Mouse (Mus musculus) adrenal gland, adult 8-10 months (tissue): ENCODE measurements at regions not wholly inside any gene's neighbourhood (a gene's known extent, or its start where the extent isn't known, plus 50 kb on each side); places are given as distances from the start of the nearest gene placed in this dataset.
"Not testable (repeated sequence)": the region's sequence is repeated elsewhere in the genome, so short reads cannot be mapped to it uniquely, and the experiment has no call there.

Source experiments
- DNase-seq: peaks from one replicate; pipeline ENCODE4 v3.0.0; 2022

DNA sequence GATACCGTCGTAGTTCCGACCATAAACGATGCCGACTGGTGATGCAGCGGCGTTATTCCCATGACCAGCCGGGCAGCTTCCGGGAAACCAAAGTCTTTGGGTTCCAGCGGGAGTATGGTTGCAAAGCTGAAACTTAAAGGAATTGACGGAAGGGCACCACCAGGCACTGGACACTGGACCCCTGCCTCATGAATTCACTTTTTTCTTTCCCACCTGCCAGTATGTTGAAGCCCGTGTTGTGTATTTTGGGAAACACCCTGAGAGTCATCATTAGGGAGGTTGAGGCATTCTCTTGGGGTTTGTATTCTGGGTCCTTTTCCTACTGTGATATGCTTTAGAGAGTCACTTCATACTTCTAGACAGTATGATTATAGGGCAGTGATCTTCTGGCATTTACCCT lies 197.9 kb downstream of the Samd9l start:
- not testable (repeated sequence) for DNase-seq

DNA sequence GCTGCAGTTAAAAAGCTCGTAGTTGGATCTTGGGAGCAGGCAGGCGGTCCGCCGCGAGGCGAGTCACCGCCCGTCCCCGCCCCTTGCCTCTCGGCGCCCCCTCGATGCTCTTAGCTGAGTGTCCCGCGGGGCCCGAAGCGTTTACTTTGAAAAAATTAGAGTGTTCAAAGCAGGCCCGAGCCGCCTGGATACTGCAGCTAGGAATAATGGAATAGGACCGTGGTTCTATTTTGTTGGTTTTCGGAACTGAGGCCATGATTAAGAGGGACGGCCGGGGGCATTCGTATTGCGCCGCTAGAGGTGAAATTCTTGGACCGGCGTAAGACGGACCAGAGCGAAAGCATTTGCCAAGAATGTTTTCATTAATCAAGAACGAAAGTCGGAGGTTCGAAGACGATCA lies 198.3 kb downstream of the Samd9l start:
- DNase-seq = no peak

DNA sequence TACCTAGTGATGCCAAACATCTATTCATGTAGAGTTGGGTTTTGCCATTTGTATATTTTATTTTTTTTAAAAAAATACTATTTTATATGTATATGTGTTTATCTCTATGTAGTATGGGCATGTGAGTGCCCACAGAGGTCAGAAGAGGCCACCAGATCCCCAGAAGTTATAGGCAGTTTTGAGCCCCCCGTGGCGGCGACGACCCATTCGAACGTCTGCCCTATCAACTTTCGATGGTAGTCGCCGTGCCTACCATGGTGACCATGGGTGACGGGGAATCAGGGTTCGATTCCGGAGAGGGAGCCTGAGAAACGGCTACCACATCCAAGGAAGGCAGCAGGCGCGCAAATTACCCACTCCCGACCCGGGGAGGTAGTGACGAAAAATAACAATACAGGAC lies 198.8 kb downstream of the Samd9l start:
- peak; percentile 24 for DNase-seq

DNA sequence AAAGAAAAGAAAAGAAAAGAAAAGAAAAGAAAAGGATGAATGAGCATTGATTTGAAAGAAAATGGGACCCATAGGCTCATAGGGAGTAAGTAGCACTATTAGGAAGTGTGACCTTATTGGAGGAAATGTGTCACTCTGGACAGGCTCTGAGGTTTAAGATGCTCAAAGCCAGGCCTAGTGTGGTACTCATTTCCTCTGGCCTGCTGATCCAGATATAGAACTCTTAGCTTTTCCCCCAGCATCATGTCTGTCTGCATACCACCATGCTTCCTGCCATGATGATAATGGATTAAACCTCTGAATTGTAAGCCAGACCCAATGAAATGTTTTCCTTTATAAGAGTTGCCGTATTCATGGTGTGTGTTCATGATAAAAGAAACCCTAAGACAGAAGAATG lies 206.9 kb downstream of the Samd9l start:
- not testable (repeated sequence) for DNase-seq

DNA sequence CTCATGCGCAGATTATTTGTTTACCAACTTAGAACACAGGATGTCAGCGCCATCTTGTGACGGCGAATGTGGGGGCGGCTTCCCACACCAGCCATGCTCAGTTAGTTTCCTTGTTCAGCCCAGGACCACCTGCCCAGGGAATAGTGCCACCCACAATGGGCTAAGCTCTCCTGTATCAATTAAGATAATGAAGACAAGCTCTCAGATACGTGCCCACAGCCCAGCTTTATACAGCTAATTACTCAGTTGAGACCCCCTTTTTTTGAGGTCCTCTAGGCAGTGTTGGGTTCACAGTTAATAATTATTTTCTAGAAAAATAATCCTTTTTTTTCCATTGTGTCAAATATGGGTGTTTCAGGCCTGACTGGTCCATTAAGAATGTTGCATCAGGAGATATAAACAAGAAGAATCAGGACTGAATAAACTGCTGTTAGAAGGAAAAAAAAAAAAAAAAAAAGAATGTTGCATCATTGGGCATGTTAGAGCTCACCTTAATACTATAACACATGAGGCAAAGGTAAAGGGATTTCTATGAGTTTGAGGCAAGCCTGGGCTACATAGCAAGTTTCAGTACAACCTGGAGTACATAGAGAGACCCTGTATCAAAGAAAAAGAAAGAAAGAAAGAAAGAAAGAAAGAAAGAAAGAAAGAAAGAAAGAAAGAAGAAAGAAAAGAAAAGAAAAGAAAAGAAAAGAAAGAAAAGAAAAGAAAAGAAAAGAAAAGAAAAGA lies 207.5 kb downstream of the Samd9l start:
- not testable (repeated sequence) for DNase-seq

DNA sequence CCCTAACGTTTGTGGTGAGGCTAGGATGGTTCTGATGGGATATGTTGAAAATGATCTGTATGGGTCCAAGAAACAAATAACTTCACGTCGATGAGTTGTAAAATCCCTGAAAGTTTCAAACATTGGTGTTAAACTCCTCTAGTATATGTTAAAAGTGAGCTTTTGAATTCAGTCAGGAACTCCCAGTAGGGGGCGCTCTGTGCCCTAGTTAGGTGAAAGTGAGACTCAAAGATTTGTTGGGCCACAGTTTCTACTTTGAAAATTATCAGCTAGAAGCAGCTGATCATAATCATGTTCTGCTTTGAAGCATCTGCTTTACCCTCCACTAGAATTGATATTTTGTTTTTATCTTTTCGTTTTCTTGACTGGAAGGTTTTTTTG lies 215.6 kb downstream of the Samd9l start:
- peak; percentile 51 for DNase-seq

DNA sequence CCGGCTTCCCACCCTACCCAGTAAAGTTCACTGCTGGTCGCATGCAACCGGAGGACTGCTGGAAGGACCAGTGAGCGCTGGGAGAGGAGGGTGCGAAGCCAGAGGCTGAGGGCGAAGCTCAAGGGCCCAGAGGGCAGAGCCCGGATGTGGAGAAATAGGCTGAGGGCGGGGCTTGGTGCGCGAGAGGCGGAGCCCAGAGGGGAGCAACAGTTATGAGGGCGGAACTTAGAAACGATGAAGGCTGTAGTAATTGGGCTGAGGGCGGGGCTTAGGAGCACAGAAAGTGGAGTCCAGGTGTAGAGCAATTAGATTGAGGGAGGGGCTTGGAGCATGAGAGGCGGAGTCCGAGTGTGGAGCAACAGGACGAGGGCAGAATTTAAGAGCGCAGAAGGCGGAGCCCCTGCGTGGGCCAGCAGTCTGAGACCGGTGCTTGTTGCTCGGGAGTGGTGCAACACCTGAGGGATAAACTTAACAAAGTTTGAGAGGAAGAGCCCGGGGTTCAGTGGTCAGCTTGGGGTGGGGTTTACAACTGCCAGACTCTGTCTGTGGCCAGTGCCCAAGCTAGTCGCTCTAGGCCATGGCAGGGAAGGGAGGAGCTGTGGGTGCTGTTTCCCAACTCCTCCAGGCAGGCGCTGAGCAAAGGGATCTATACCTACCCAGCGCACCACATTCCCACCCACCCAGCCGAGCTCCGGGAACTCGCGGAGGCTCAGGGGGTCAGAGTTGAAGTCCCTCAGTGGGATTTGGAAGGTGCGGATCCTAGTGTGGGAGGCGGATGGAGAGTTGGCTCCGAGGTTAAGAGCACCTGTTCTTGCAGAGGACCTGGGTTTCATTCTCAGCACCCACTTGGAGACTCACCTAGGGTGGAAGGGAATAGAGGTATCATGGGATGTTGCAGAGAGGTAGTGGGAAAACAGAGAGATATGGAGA lies 216.2 kb downstream of the Samd9l start:
- peak; percentile 86 for DNase-seq

DNA sequence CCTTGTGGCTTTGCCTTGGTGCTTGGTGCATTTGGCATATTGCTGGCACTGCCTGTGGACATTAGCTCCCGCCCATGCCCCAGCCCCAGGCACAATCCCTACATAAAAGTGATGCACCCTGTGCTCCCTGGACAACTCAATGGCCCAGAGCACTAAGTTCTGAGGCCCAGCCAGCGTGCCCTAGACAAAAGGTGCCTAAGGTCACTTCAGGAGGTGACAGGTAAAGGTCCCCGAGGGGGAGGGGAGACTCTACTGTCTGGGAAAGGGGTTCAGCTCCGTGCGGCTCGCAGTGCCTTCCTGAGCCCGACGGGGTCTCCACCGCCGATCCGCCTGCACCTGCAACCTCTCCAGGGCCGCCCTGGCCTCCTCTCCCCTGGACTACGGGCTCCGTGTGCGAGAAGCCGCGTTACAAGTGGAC lies 216.9 kb downstream of the Samd9l start:
- not testable (repeated sequence) for DNase-seq

DNA sequence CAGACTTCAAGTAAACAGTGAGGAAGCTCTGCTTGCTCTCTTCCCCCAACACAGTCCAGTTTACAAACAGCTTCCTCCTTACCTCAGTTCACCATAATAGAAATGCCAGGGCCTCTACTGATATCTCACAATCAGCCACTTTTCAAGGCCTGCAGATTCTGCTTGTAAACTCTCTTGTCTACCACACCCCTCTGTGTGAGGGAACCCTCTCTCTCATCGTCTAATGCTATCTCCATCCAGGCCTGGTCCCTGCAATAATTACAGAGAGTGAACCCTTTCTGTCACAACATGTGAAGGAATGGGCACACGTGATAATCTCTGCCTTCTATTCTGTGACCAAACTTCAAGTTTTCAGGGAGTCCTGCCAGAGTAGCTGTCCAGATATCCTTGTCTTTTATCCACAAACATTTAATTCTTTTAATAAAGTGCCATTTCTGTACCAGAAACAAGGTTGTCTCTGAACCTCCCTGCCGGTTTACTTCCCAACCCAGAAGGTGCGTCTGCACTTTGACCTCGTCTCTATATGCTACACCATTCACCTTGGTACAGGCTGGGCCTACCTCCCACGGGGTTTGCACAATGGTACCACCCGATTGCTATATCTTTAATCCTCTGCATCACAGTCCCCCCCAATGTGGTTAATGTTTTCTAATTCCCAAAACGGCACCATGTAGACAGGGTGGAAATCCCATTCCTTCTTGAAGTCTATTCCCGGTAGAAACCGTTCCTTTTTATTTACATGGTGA lies 219.6 kb downstream of the Samd9l start:
- not testable (repeated sequence) for DNase-seq

DNA sequence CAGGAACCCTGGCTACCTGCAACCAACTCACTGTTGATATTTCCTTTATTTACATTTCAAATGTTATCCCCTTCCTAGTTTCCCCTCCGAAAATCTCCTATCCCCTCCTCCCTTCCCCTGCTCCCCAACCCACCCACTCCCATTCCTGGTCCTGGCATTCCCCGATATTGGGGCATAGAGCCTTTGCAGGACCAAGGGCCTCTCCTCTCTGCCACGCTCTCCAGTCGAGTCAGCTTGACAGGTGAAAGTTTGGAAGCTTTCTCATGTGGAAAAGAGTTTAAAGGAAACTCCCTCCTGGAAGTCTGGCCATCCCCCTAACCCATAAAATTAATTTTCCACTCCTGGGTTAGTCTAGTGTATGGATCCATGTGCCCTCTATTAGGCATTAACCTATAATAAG lies 229.9 kb downstream of the Samd9l start:
- not testable (repeated sequence) for DNase-seq

DNA sequence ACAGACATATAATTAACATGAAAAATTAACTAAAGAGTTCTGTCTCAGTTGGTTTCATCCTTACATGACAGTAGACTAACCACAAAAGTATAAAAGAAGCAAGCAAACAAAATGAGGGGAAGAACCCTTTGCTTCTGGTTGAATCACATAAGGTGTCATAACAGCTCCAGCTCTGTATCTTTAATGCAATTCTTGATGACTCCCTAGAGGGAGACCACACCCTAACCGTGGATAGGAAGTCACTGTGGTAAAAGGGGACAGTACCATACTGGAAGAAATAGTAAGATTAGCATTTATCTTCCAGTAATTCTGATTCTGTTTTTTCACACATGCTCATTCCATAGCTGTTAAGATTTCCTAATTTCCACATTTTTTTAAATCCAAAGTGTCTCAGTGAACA lies 233.2 kb downstream of the Samd9l start:
- not testable (repeated sequence) for DNase-seq

DNA sequence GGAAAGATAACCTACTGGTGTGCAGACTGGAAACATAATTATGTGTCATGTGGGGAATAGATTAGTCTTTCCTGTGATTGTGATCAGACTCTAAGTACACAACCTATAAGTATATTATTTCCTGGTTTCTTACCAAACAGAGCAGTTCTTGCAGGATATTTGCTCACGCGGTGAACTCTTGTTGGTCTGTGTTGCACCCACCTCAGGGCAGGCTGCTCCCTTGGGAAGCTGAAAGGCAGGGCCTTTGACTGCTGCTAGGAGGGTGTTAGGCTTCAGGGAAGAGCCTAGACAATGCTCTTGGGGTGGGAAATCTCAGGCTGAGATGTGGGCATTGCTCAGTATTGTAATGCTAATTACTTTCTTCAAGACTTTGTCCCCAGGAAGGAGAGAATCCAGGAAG lies 247.5 kb downstream of the Samd9l start:
- not testable (repeated sequence) for DNase-seq

DNA sequence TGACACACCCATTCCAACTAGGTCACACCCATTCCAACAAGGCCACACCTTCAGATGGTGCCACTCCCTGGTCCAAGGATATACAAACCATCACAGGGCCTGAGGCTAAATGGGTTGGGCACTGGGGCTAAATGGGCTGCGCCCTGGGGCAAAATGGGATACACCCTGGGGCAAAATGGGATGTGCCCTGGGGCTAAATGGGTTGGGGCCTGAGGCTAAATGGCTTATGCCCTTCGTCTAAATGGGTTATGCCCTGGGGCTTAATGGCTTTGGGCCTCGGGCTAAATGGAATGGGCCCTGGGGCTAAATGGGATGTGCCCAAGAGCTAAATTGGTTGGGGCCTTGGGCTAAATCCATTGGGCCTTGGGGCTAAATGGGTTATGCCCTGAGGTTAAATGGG lies 261.5 kb downstream of the Samd9l start:
- DNase-seq = not testable (repeated sequence)

DNA sequence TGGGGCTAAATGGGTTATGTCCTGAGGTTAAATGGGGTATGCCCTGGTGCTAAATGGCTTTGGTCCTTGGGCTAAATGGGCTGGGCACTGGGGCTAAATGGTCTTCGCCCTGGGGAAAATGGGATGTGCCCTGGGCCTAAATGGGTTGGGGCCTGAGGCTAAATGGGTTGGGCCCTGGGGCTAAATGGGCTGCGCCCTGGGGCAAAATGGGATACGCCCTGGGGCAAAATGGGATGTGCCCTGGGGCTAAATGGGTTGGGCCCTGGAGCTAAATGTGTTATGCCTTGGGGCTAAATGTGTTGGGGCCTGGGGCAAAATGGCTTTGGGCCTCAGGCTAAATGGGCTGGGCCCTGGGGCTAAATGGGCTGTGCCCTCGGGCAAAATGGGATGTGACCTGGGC lies 265.6 kb downstream of the Samd9l start:
- DNase-seq = not testable (repeated sequence)

DNA sequence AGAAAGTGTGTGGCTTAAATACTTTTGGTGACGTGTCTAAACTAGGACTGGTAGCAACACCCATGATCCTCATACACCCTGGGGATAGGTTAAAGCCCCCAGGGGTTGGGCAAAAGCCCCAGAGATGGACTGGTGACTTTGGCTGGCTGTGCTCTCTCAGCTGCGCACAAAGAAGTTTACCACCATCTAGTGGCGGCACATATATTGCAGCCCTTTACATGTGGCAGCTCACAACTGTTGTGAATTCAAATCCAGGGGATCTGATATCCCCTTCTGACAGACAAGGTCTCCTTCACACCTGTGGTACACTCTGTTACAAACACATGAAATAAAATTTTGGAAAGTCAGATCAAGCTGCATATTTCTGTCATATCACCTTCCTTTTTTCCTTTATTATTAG lies 283.1 kb downstream of the Samd9l start:
- not testable (repeated sequence) for DNase-seq
